Mouse (Mus musculus) kidney, embryonic 15.5 days (tissue): ENCODE results near the gene Popdc3. TPM values are rescaled to one million over a fixed set of nuclear protein-coding genes. Genes with fewer than 3 reads are reported as not detected.
A peak's percentile ranks its signal among the peaks of the same experiment; 100 is the strongest.

ENCODE experiments used
- ATAC-seq: fragments of 200-750 bp; cut with Nextera tagmentation; replicated peaks from 2 replicates; pipeline ENCODE4 v1.8.0; 2017; ENCODE audit warnings: moderate TSS enrichment; ENCODE audit not compliant: low FRiP score
- H3K27ac ChIP-seq: fragments of 300-500 bp; sonication (generic); 2 replicates; pipeline ENCODE4 v1.5.1; 2015; ENCODE audit warnings: mild to moderate bottlenecking, inconsistent platforms
- H3K27me3 ChIP-seq: fragments of 300-500 bp; sonication (generic); 2 replicates; pipeline ENCODE4 v1.6.1; 2015; ENCODE audit warnings: inconsistent platforms
- H3K36me3 ChIP-seq: fragments of 300-500 bp; sonication (generic); 2 replicates; pipeline ENCODE4 v1.6.1; 2015; ENCODE audit warnings: inconsistent platforms
- H3K4me1 ChIP-seq: fragments of 300-500 bp; sonication (generic); 2 replicates; pipeline ENCODE4 v1.6.1; 2015; ENCODE audit warnings: inconsistent platforms
- H3K4me2 ChIP-seq: fragments of 300-500 bp; sonication (generic); 2 replicates; pipeline ENCODE4 v1.6.1; 2015; ENCODE audit warnings: moderate library complexity, mild to moderate bottlenecking, inconsistent platforms
- H3K4me3 ChIP-seq: fragments of 300-500 bp; sonication (generic); replicated peaks from 2 replicates; pipeline ENCODE4 v1.5.1; 2015; ENCODE audit warnings: mild to moderate bottlenecking, inconsistent platforms
- H3K9ac ChIP-seq: fragments of 300-500 bp; sonication (generic); 2 replicates; pipeline ENCODE4 v1.6.1; 2015; ENCODE audit warnings: mild to moderate bottlenecking, inconsistent platforms
- H3K9me3 ChIP-seq: fragments of 300-500 bp; sonication (generic); replicated peaks from 2 replicates; pipeline ENCODE4 v1.6.1; 2016; ENCODE audit warnings: inconsistent platforms
- WGBS: fragments of 180-500 bp; shearing (Covaris S2); methylation state at CpG from one replicate; pipeline ENCODE4 v1.1.7; 2015; ENCODE audit warnings: mixed read lengths; 5-methylcytosine and 5-hydroxymethylcytosine counted together
- polyA plus RNA-seq: library from polyadenylated mRNA; unstranded; fragments of >200 nt; fragmentation: Nextera tagmentation; extraction: Ambion mirVana; gene quantifications from 2 replicates; pipeline ENCODE4 v1.2.1, GENCODE M21; 2015

The Popdc3 gene
- polyA plus RNA-seq, 1 experiment from 2014 or later: 0.78 TPM

DNA sequence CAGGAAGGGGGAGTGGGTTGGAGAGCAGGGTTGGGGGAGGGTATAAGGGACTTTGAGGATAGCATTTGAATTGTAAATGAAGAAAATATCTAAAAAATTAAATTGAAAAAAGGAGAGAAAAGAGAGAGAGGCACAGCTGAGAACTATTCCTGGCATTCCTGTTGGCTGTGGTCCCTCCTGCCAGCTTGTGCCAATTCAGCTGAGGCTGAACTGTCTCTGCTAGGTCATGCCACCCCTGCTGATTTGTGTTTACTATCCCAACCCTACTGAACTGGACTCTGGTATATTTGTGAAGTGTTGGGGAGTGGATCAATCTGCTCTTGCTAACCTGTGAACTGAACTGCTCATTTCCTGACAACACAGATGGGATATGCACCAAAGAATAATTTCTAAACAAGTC, 32.3 kb downstream of the Popdc3 start:
- no peak overlapping the region for H3K27ac ChIP-seq
- no peak overlapping the region for H3K4me3 ChIP-seq
- no peaks in the 10 kb centered on the region for H3K27me3 ChIP-seq
- H3K36me3 ChIP-seq: no peaks in the 10 kb centered on the region
- H3K9me3 ChIP-seq: no peaks in the 10 kb centered on the region
- no peak for ATAC-seq
- no peak overlapping the region for H3K4me2 ChIP-seq
- no peaks in the 10 kb centered on the region for H3K4me1 ChIP-seq
- no peak overlapping the region for H3K9ac ChIP-seq

DNA sequence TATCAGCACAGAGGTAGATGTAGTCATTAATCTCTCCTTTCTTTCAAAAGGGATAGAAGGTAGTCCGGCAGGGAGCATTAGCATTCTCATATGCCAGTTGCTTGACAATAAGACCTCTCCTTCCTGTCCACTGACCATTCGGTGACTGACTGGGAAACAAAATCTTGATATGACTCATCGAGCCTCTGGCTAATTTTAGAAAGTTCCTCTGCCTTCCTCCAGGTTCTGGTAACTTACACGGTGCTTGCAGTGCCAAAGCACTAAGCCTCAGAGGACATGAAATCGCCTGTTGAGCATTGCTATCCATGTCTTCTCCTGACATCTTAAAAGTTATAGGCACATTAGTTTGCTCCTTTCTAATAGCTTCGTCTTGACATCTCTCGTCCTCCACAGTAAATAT, 38.8 kb downstream of the Popdc3 start:
- Histone ChIP-seq H3K4me2 (no peak overlapping the region), H3K27ac (no peak overlapping the region), H3K9me3 (no peaks in the 10 kb centered on the region), H3K4me3 (no peak overlapping the region), H3K9ac (no peak overlapping the region), H3K4me1 (no peaks in the 10 kb centered on the region), H3K27me3 (no peaks in the 10 kb centered on the region), H3K36me3 (no peaks in the 10 kb centered on the region)
- ATAC-seq: no peak
- WGBS: 78% methylated on average over 7 of the region's 7 CpGs

DNA sequence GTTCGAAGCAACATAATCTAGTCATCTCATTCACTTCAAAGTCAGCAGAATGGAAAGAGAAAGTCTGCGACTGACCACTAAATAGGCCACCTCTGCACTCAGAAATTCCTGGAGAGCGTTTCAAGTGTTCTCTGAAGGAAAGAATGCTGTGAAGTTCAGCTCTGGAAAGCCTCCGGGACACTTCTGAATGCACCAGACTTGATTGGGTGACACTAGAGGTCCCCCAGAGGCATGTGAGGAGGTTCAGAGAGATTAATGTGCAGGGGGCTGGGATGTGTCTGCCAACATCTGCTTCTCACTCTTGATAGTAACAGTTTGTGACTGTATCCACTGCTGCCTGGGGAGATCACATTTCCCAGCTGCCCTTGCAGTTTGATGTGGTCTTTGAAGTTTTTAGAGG, 52.1 kb downstream of the Popdc3 start:
- Histone ChIP-seq H3K4me1 (peaks cover 14% of the 10 kb centered on the region), H3K4me2 (peak overlapping the region; percentile 8; the same call in 1 of the 2 replicates), H3K4me3 (no peak overlapping the region), H3K9ac (no peak overlapping the region), H3K36me3 (no peaks in the 10 kb centered on the region), H3K9me3 (no peaks in the 10 kb centered on the region), H3K27me3 (no peaks in the 10 kb centered on the region), H3K27ac (no peak overlapping the region)
- WGBS: 3% methylated on average over 4 of the region's 4 CpGs
- ATAC-seq: peak; percentile 89

DNA sequence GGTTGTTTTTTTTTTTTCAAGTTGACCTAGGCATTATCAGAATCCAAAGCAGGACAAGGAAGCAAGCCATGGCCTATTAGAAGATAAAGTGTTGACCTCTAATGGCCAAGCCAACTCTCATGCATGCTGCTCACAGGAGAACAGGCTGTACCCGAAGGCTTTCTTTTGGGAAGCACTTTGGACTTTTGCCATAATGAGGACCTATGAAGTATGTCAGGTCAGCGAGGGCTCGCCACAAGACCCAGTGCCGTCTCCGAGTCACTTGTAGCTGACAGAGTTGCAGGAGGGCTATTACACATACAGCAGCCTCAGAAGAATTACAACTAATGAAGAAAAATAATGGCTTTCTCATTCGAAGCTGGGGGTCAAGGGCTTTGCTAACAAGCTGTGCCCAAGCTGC, 55.5 kb downstream of the Popdc3 start:
- H3K27me3 ChIP-seq: no peaks in the 10 kb centered on the region
- no peak overlapping the region for H3K4me3 ChIP-seq
- ATAC-seq: no peak
- H3K36me3 ChIP-seq: no peaks in the 10 kb centered on the region
- peaks cover 14% of the 10 kb centered on the region for H3K4me1 ChIP-seq
- no peak overlapping the region for H3K27ac ChIP-seq
- H3K4me2 ChIP-seq: no peak overlapping the region
- H3K9ac ChIP-seq: no peak overlapping the region
- 75% methylated on average over 6 of the region's 6 CpGs for WGBS
- no peaks in the 10 kb centered on the region for H3K9me3 ChIP-seq

- no peak overlapping the region for H3K9ac ChIP-seq
- H3K9me3 ChIP-seq: no peaks in the 10 kb centered on the region
- no peaks in the 10 kb centered on the region for H3K27me3 ChIP-seq
- no peak for ATAC-seq
- H3K4me2 ChIP-seq: no peak overlapping the region
- WGBS: 82% methylated on average over 3 of the region's 3 CpGs
- no peaks in the 10 kb centered on the region for H3K36me3 ChIP-seq
- H3K4me3 ChIP-seq: no peak overlapping the region
- H3K27ac ChIP-seq: no peak overlapping the region
- H3K4me1 ChIP-seq: no peaks in the 10 kb centered on the region
Observed at GRCm38 (mm10) chr10:45236304-45236703, 58.4 kb downstream of the Popdc3 start.

GRCm38 (mm10) chr10:45237492-45237891, 59.6 kb downstream of the Popdc3 start:
- no peaks in the 10 kb centered on the region for H3K9me3 ChIP-seq
- H3K4me2 ChIP-seq: no peak overlapping the region
- ATAC-seq: no peak
- 78% methylated on average over 5 of the region's 5 CpGs for WGBS
- no peaks in the 10 kb centered on the region for H3K36me3 ChIP-seq
- no peaks in the 10 kb centered on the region for H3K4me1 ChIP-seq
- no peak overlapping the region for H3K4me3 ChIP-seq
- H3K27ac ChIP-seq: no peak overlapping the region
- no peak overlapping the region for H3K9ac ChIP-seq
- no peaks in the 10 kb centered on the region for H3K27me3 ChIP-seq

DNA sequence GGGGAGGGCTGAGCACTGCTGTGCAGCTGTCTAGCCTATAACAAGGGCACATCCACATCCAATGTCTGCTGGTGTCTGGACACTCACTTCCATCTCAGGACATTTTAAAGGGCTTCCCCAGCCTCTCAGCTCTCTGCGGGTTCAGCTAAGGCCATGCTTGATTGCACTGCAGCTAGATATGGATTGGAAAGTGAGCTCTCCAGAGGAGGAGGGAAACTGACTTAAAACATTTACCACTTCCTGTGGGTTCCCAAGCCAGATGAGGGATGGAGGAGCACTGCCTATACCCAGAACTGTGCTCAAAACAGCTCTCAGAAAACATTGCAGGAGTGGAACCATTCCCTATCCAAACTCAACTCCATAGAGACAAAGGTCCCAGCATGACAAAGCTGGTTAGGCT, 82.6 kb downstream of the Popdc3 start:
- Histone ChIP-seq H3K9ac (no peak overlapping the region), H3K36me3 (no peaks in the 10 kb centered on the region), H3K4me3 (no peak overlapping the region), H3K4me1 (no peaks in the 10 kb centered on the region), H3K9me3 (0 out of 2 replicates have a peak, but pooled peaks cover 5% of the 10 kb centered on the region), H3K27ac (no peak overlapping the region), H3K4me2 (no peak overlapping the region), H3K27me3 (no peaks in the 10 kb centered on the region)
- 52% methylated on average over 1 of the region's 1 CpGs for WGBS
- ATAC-seq: no peak

GRCm38 (mm10) chr10:45262126-45262525, 84.2 kb downstream of the Popdc3 start:
- H3K27ac ChIP-seq: no peak overlapping the region
- H3K9ac ChIP-seq: no peak overlapping the region
- ATAC-seq: no peak
- WGBS: 88% methylated on average over 3 of the region's 3 CpGs
- H3K36me3 ChIP-seq: no peaks in the 10 kb centered on the region
- H3K4me1 ChIP-seq: no peaks in the 10 kb centered on the region
- H3K4me3 ChIP-seq: no peak overlapping the region
- no peak overlapping the region for H3K4me2 ChIP-seq
- H3K27me3 ChIP-seq: no peaks in the 10 kb centered on the region
- H3K9me3 ChIP-seq: no peaks in the 10 kb centered on the region

- Histone ChIP-seq H3K27me3 (no peaks in the 10 kb centered on the region), H3K9ac (no peak overlapping the region), H3K27ac (no peak overlapping the region), H3K4me2 (no peak overlapping the region), H3K4me3 (no peak overlapping the region), H3K4me1 (no peaks in the 10 kb centered on the region), H3K9me3 (no peaks in the 10 kb centered on the region), H3K36me3 (no peaks in the 10 kb centered on the region)
- WGBS: 35% methylated on average over 3 of the region's 3 CpGs
- no peak for ATAC-seq
Observed at GRCm38 (mm10) chr10:45276499-45276898, 98.6 kb downstream of the Popdc3 start.

DNA sequence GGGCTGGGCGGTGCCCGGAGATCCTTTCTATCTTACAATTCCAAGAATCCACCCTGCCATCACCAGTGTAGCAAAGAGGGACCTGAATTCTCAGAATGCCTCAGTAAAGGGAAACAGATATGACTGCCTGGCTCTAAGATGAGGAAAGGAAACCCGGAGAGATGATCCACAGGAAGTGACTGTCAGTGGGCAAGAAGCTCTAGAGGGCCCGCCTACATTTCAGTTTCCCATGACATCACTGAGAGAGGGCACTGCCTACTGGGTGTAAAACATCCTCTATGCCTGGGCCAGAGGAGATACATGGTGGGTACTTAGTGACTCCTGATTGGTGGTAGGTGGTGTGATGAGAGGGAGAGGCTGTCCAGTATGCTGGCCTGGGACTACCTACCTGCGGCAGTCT, 99.1 kb downstream of the Popdc3 start:
- 86% methylated on average over 5 of the region's 5 CpGs for WGBS
- no peak for ATAC-seq
- no peaks in the 10 kb centered on the region for H3K4me1 ChIP-seq

DNA sequence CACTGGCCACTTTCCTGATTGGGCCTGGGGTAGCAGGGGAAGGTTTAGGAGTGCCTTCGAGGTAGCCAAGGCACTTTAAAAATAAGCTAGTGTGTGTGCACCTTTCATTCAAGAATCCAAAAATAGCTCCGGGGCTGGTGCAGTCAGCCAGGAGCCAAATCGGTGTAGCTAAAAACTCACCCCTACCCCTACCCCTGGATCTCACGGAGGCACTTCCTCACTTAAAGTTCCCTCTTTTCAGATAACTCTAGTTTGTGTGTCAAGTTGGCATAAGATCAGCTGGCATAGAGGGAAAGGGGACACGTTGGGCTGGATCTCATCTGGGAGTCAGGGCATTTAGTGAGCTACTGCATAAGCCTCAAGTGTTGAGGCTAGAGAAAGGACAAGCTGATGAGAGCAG, 107.8 kb downstream of the Popdc3 start:
- H3K27ac ChIP-seq: no peak overlapping the region
- peaks cover 10% of the 10 kb centered on the region for H3K4me1 ChIP-seq
- no peak overlapping the region for H3K9ac ChIP-seq
- no peak for ATAC-seq
- peaks cover 27% of the 10 kb centered on the region for H3K27me3 ChIP-seq
- H3K9me3 ChIP-seq: no peaks in the 10 kb centered on the region
- H3K4me3 ChIP-seq: no peak overlapping the region
- no peaks in the 10 kb centered on the region for H3K36me3 ChIP-seq
- WGBS: 84% methylated on average over 5 of the region's 5 CpGs
- H3K4me2 ChIP-seq: no peak overlapping the region

More for the DNA sequence above, 99.1 kb downstream of the Popdc3 start:
- H3K4me3 ChIP-seq: no peak overlapping the region
- no peak overlapping the region for H3K4me2 ChIP-seq
- H3K9me3 ChIP-seq: no peaks in the 10 kb centered on the region
- no peak overlapping the region for H3K9ac ChIP-seq
- H3K36me3 ChIP-seq: no peaks in the 10 kb centered on the region
- no peaks in the 10 kb centered on the region for H3K27me3 ChIP-seq
- no peak overlapping the region for H3K27ac ChIP-seq

DNA sequence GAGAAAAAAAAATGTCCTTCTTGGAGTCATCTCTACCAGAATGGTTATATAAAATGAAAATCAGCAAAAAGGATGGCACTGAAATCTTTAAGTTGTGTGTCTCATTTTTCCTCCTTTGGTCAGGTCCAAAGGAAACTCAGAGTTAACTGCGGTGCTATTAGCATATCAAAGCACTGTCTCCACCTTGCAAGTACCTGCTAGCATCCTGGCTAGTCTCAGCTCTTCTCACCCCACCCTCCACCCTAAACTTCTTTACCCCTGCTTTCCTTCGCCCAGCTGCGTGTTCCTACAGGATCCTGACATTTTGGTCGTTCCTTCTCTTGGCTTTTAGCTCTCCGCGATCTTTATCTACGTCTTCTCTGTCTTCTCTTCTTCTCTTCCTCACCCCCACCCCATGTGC, 110.5 kb downstream of the Popdc3 start:
- ATAC-seq: no peak
- peaks cover 10% of the 10 kb centered on the region for H3K4me1 ChIP-seq
- H3K4me2 ChIP-seq: no peak overlapping the region
- no peaks in the 10 kb centered on the region for H3K9me3 ChIP-seq
- no peak overlapping the region for H3K9ac ChIP-seq
- peaks cover 33% of the 10 kb centered on the region for H3K27me3 ChIP-seq
- no peaks in the 10 kb centered on the region for H3K36me3 ChIP-seq
- no peak overlapping the region for H3K4me3 ChIP-seq
- H3K27ac ChIP-seq: no peak overlapping the region
- 45% methylated on average over 7 of the region's 7 CpGs for WGBS

DNA sequence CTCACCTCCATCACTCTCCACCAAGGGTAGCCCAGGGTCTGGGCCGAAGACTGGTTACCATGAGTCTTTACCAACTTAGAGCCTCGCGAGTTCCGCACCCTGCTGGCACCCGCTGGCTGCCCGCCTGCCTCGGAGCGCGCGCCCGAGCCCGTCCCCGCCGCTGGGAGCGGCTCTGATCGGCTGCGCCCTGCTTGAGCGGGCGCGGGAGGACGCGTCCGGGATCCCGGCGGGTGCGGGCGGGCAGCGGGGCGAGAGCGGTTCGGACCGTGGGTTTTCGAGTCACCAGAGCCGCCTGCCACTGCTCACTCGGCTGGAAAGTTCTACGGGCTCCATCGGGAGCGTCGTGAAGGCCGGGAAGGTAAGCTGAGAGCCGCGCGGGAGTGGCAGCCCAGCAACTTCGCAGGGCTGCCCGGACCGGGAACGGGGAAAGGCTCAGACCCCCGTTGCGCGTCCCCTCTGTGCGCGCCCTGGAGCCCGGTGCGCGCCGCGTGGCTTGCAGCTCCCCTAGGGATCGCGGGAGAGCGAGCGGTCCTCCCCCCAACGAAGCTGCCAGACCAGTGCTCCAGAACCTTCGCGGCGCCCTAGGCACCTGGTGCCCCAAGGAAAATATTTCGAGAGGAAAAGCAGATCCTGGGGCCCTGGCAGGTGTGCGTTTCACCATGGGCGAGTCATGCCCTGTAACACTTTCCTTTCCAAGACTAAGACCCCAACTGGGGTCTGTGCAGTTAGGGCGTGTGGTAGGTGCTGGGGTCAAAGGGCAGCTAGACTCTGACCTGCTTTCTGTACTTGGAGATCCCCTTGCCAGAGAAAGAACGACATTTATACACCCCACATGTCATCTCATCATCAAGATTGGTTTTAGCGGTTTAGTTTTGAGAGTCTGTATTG, 111.6 kb downstream of the Popdc3 start:
- peak; percentile 89 for ATAC-seq
- Histone ChIP-seq H3K4me3 (peak overlapping the region; percentile 61), H3K9ac (peak overlapping the region; percentile 39), H3K36me3 (no peaks in the 10 kb centered on the region), H3K4me2 (peak overlapping the region; percentile 96), H3K27me3 (peaks cover 33% of the 10 kb centered on the region), H3K4me1 (peaks cover 10% of the 10 kb centered on the region), H3K27ac (no peak overlapping the region), H3K9me3 (no peaks in the 10 kb centered on the region)
- 1% methylated on average over 71 of the region's 71 CpGs for WGBS
